ENCODE assay signal across 22 mouse cellular contexts in genomic region chr4:94052249-94053162, GRCm38 (mm10).
A peak's percentile ranks its signal among the peaks of the same experiment; 100 is the strongest.
DNase-seq lines count a peak whose midpoint lies in the region; ATAC-seq and TF ChIP-seq lines count a peak whose summit lies in the region.
"Had no signal": no experiment of that assay in that cellular context is flagged by ENCODE, and none has a peak within 500 bp of the region (broad histone marks: within the 10 kb centered on the region; RNA-seq: fewer than 3 reads in every experiment).

No protein-coding gene starts in this region.

- DNase-seq in midbrain, embryonic 11.5 days (ENCODE audit: low spot score, missing footprints) = no peak
- no peak for DNase-seq in midbrain, postnatal 0 days (ENCODE audit: low spot score)
- DNase-seq in embryo, embryonic 9.5 days (ENCODE audit: extremely low spot score) = no peak
- no peak for DNase-seq in kidney, postnatal 36 days
- DNase-seq: adrenal gland, postnatal 10 days; B cell, adult 2 months; cerebellum, adult 2 months; gastrocnemius, postnatal 10 days; heart, adult 18-20 months; heart, postnatal 14 days had no signal

- WGBS in forebrain, embryonic 13.5 days = 74% methylated on average over 11 of the region's 11 CpGs
- WGBS in forebrain, embryonic 12.5 days = 76% methylated on average over 11 of the region's 11 CpGs
- 79% methylated on average over 11 of the region's 11 CpGs for WGBS in midbrain, embryonic 13.5 days
- 82% methylated on average over 11 of the region's 11 CpGs for WGBS in midbrain, embryonic 11.5 days
- 64% methylated on average over 11 of the region's 11 CpGs for WGBS in forebrain, embryonic 16.5 days
- WGBS in midbrain, postnatal 0 days = 66% methylated on average over 11 of the region's 11 CpGs

- 0 out of 2 replicates have a peak, but pooled peaks have one; percentile 43 for ATAC-seq in forebrain, embryonic 13.5 days
- ATAC-seq in forebrain, embryonic 12.5 days (ENCODE audit: low FRiP score) = no peak
- ATAC-seq in midbrain, embryonic 13.5 days = 0 out of 2 replicates have a peak, but pooled peaks have one; percentile 24
- no peak for ATAC-seq in midbrain, embryonic 11.5 days (ENCODE audit: low FRiP score)
- peak; percentile 38; the same call in 1 of the 2 replicates for ATAC-seq in forebrain, embryonic 16.5 days
- ATAC-seq in midbrain, postnatal 0 days (ENCODE audit: low FRiP score) = peak; percentile 60; the same call in 1 of the 2 replicates
- ATAC-seq: CD4-positive, CD25-positive, alpha-beta regulatory T cell, adult 4 months; intestine, embryonic 15.5 days had no signal

- no peak overlapping the region for H3K4me3 ChIP-seq in forebrain, embryonic 13.5 days
- no peak overlapping the region for H3K4me3 ChIP-seq in forebrain, embryonic 12.5 days (replicated peaks)
- H3K4me3 ChIP-seq in midbrain, embryonic 13.5 days (replicated peaks) = no peak overlapping the region
- H3K4me3 ChIP-seq in midbrain, embryonic 11.5 days (ENCODE audit: low read depth, low read length) = no peak overlapping the region
- H3K4me3 ChIP-seq in forebrain, embryonic 16.5 days (replicated peaks; ENCODE audit: low read length) = no peak overlapping the region
- H3K4me3 ChIP-seq in midbrain, postnatal 0 days (ENCODE audit: low read depth, low read length) = no peak overlapping the region
- H3K4me3 ChIP-seq: embryonic facial prominence, embryonic 15.5 days; erythroblast, embryonic 14.5 days; heart, embryonic 10.5 days; heart, embryonic 15.5 days; intestine, embryonic 15.5 days had no signal

- H3K4me1 ChIP-seq in forebrain, embryonic 13.5 days = no peaks in the 10 kb centered on the region
- H3K4me1 ChIP-seq in forebrain, embryonic 12.5 days = no peaks in the 10 kb centered on the region
- no peaks in the 10 kb centered on the region for H3K4me1 ChIP-seq in midbrain, embryonic 13.5 days (replicated peaks)
- no peaks in the 10 kb centered on the region for H3K4me1 ChIP-seq in midbrain, embryonic 11.5 days (ENCODE audit: control insufficient read depth, insufficient read depth, low read length)
- no peaks in the 10 kb centered on the region for H3K4me1 ChIP-seq in forebrain, embryonic 16.5 days (replicated peaks; ENCODE audit: control insufficient read depth, insufficient read depth, low read length)
- no peaks in the 10 kb centered on the region for H3K4me1 ChIP-seq in midbrain, postnatal 0 days (ENCODE audit: insufficient read depth, low read length)
- H3K4me1 ChIP-seq: embryonic facial prominence, embryonic 15.5 days; heart, embryonic 10.5 days; heart, embryonic 15.5 days; intestine, embryonic 15.5 days had no signal

- no peaks in the 10 kb centered on the region for H3K36me3 ChIP-seq in forebrain, embryonic 13.5 days (ENCODE audit: poor library complexity, severe bottlenecking)
- H3K36me3 ChIP-seq in forebrain, embryonic 12.5 days (replicated peaks) = no peaks in the 10 kb centered on the region
- H3K36me3 ChIP-seq in midbrain, embryonic 13.5 days = no peaks in the 10 kb centered on the region
- no peaks in the 10 kb centered on the region for H3K36me3 ChIP-seq in midbrain, embryonic 11.5 days (ENCODE audit: control insufficient read depth, insufficient read depth, low read length)
- no peaks in the 10 kb centered on the region for H3K36me3 ChIP-seq in forebrain, embryonic 16.5 days (ENCODE audit: control insufficient read depth, insufficient read depth)
- H3K36me3 ChIP-seq in midbrain, postnatal 0 days (ENCODE audit: insufficient read depth, low read length) = no peaks in the 10 kb centered on the region
- H3K36me3 ChIP-seq: embryonic facial prominence, embryonic 15.5 days; G1E; heart, embryonic 10.5 days; heart, embryonic 15.5 days; intestine, embryonic 15.5 days had no signal

- H3K4me2 ChIP-seq in forebrain, embryonic 13.5 days = no peak overlapping the region
- no peak overlapping the region for H3K4me2 ChIP-seq in forebrain, embryonic 12.5 days
- no peak overlapping the region for H3K4me2 ChIP-seq in midbrain, embryonic 13.5 days (replicated peaks)
- no peak overlapping the region for H3K4me2 ChIP-seq in midbrain, embryonic 11.5 days
- no peak overlapping the region for H3K4me2 ChIP-seq in forebrain, embryonic 16.5 days (ENCODE audit: low read length)
- H3K4me2 ChIP-seq in midbrain, postnatal 0 days (ENCODE audit: low read depth, low read length, poor library complexity, severe bottlenecking) = no peak overlapping the region
- H3K4me2 ChIP-seq: embryonic facial prominence, embryonic 15.5 days; heart, embryonic 15.5 days; hindbrain, embryonic 14.5 days; intestine, embryonic 15.5 days had no signal

- no peak for TF ChIP-seq CTCF in midbrain, postnatal 0 days (IDR thresholded peaks at IDR 0.05)

- H3K9me3 ChIP-seq in forebrain, embryonic 13.5 days (replicated peaks) = no peaks in the 10 kb centered on the region
- no peaks in the 10 kb centered on the region for H3K9me3 ChIP-seq in forebrain, embryonic 12.5 days
- no peaks in the 10 kb centered on the region for H3K9me3 ChIP-seq in midbrain, embryonic 13.5 days
- no peaks in the 10 kb centered on the region for H3K9me3 ChIP-seq in midbrain, embryonic 11.5 days (ENCODE audit: control insufficient read depth, low read length)
- no peaks in the 10 kb centered on the region for H3K9me3 ChIP-seq in forebrain, embryonic 16.5 days (ENCODE audit: control insufficient read depth, low read length)
- H3K9me3 ChIP-seq in midbrain, postnatal 0 days (ENCODE audit: low read length) = no peaks in the 10 kb centered on the region
- H3K9me3 ChIP-seq: embryonic facial prominence, embryonic 15.5 days; G1E; heart, embryonic 10.5 days; heart, embryonic 15.5 days; intestine, embryonic 15.5 days had no signal

- no peak overlapping the region for H3K27ac ChIP-seq in forebrain, embryonic 13.5 days
- H3K27ac ChIP-seq in forebrain, embryonic 12.5 days = no peak overlapping the region
- H3K27ac ChIP-seq in midbrain, embryonic 13.5 days = no peak overlapping the region
- no peak overlapping the region for H3K27ac ChIP-seq in midbrain, embryonic 11.5 days (ENCODE audit: low read depth, low read length)
- no peak overlapping the region for H3K27ac ChIP-seq in forebrain, embryonic 16.5 days (ENCODE audit: low read length)
- no peak overlapping the region for H3K27ac ChIP-seq in midbrain, postnatal 0 days (ENCODE audit: low read depth, low read length)
- H3K27ac ChIP-seq: embryonic facial prominence, embryonic 15.5 days; heart, embryonic 10.5 days; heart, embryonic 15.5 days; hindbrain, embryonic 14.5 days; intestine, embryonic 15.5 days had no signal

- no peak overlapping the region for H3K9ac ChIP-seq in forebrain, embryonic 13.5 days
- H3K9ac ChIP-seq in forebrain, embryonic 12.5 days = no peak overlapping the region
- no peak overlapping the region for H3K9ac ChIP-seq in midbrain, embryonic 13.5 days (replicated peaks)
- H3K9ac ChIP-seq in midbrain, embryonic 11.5 days (ENCODE audit: low read length) = no peak overlapping the region
- H3K9ac ChIP-seq in forebrain, embryonic 16.5 days (replicated peaks; ENCODE audit: low read depth, low read length) = no peak overlapping the region
- H3K9ac ChIP-seq in midbrain, postnatal 0 days (replicated peaks; ENCODE audit: low read length, poor library complexity, severe bottlenecking) = no peak overlapping the region
- H3K9ac ChIP-seq: embryonic facial prominence, embryonic 15.5 days; heart, embryonic 15.5 days; hindbrain, embryonic 14.5 days; intestine, embryonic 15.5 days had no signal

- no peaks in the 10 kb centered on the region for H3K27me3 ChIP-seq in forebrain, embryonic 13.5 days
- no peaks in the 10 kb centered on the region for H3K27me3 ChIP-seq in forebrain, embryonic 12.5 days
- no peaks in the 10 kb centered on the region for H3K27me3 ChIP-seq in midbrain, embryonic 13.5 days
- H3K27me3 ChIP-seq in midbrain, embryonic 11.5 days (ENCODE audit: control insufficient read depth, insufficient read depth, low read length) = no peaks in the 10 kb centered on the region
- no peaks in the 10 kb centered on the region for H3K27me3 ChIP-seq in forebrain, embryonic 16.5 days (replicated peaks; ENCODE audit: control insufficient read depth, insufficient read depth, low read length)
- no peaks in the 10 kb centered on the region for H3K27me3 ChIP-seq in midbrain, postnatal 0 days (ENCODE audit: insufficient read depth, low read length)
- H3K27me3 ChIP-seq: embryonic facial prominence, embryonic 15.5 days; heart, embryonic 15.5 days; intestine, embryonic 15.5 days had no signal

Comparison
In these comparisons a context has a peak if more than half of its experiments do, and no peak if none do; other contexts are left out.
1. ATAC-seq: peak in forebrain, embryonic 13.5 days (single experiment), midbrain, embryonic 13.5 days (single experiment), forebrain, embryonic 16.5 days (single experiment) and midbrain, postnatal 0 days (single experiment); none in forebrain, embryonic 12.5 days (single experiment) and midbrain, embryonic 11.5 days (single experiment).